Mouse (Mus musculus) A20 (cell line): ENCODE measurements around the gene Eya2.

ENCODE experiments used
- DNase-seq: peaks from one replicate; pipeline ENCODE4 v3.0.0-alpha.2; 2011; ENCODE audit warnings: low read depth, low spot score

The Eya2 gene

GRCm38 (mm10) chr2:165593763-165594162 lies 1.1 kb upstream of the Eya2 start:
- peak; percentile 25 for DNase-seq

- no peak for DNase-seq
Observed at GRCm38 (mm10) chr2:165595676-165596070, 841 bp downstream of the Eya2 start.

GRCm38 (mm10) chr2:165596141-165596540 lies 1.3 kb downstream of the Eya2 start:
- no peak for DNase-seq

- DNase-seq: no peak
Observed at GRCm38 (mm10) chr2:165597536-165597935, 2.7 kb downstream of the Eya2 start.

GRCm38 (mm10) chr2:165598139-165598538 lies 3.3 kb downstream of the Eya2 start:
- DNase-seq: no peak

GRCm38 (mm10) chr2:165599566-165599965 lies 4.7 kb downstream of the Eya2 start:
- no peak for DNase-seq

GRCm38 (mm10) chr2:165600926-165601325 lies 6.1 kb downstream of the Eya2 start:
- no peak for DNase-seq

GRCm38 (mm10) chr2:165601605-165602004 lies 6.8 kb downstream of the Eya2 start:
- DNase-seq: no peak

GRCm38 (mm10) chr2:165603775-165604174 lies 8.9 kb downstream of the Eya2 start:
- no peak for DNase-seq

- DNase-seq: no peak
Observed at GRCm38 (mm10) chr2:165611551-165612253, 16.9 kb downstream of the Eya2 start.

GRCm38 (mm10) chr2:165613741-165614339 lies 19.0 kb downstream of the Eya2 start:
- DNase-seq: no peak

- no peak for DNase-seq
Observed at GRCm38 (mm10) chr2:165621488-165621887, 26.7 kb downstream of the Eya2 start.

GRCm38 (mm10) chr2:165622596-165622995 lies 27.8 kb downstream of the Eya2 start:
- no peak for DNase-seq

- DNase-seq: no peak
Observed at GRCm38 (mm10) chr2:165626826-165627225, 32.0 kb downstream of the Eya2 start.

GRCm38 (mm10) chr2:165627974-165628373 lies 33.1 kb downstream of the Eya2 start:
- DNase-seq: no peak

GRCm38 (mm10) chr2:165629900-165630299 lies 35.1 kb downstream of the Eya2 start:
- no peak for DNase-seq

- no peak for DNase-seq
Observed at GRCm38 (mm10) chr2:165633011-165633785, 38.4 kb downstream of the Eya2 start.

GRCm38 (mm10) chr2:165634481-165634880 lies 39.6 kb downstream of the Eya2 start:
- no peak for DNase-seq

GRCm38 (mm10) chr2:165639075-165639755 lies 44.4 kb downstream of the Eya2 start:
- no peak for DNase-seq

GRCm38 (mm10) chr2:165641909-165642505 lies 47.2 kb downstream of the Eya2 start:
- no peak for DNase-seq

GRCm38 (mm10) chr2:165643596-165643995 lies 48.8 kb downstream of the Eya2 start:
- no peak for DNase-seq

- no peak for DNase-seq
Observed at GRCm38 (mm10) chr2:165644057-165644456, 49.2 kb downstream of the Eya2 start.
